22 mouse cellular contexts compared by ENCODE assay signal in the genomic region with DNA sequence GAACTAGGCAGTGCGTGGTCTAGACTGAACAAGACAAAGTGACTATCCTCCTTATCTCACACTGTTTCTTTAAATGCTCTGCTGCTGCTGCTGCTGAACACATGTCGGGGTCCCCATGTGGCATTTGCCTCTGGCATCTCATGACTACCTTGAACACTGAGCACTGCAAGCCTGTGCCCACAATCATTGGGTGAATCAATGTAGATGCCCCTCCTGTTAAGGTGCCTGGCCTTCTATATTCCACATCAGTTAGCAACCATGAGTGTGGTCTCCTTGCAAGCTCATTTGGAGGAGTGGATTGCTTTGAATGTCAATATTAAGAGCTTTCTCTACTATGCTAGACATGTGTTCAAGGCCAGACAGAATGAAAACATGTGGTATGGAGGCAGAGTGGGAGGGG.
DNase-seq lines count a peak whose midpoint lies in the region; ATAC-seq and TF ChIP-seq lines count a peak whose summit lies in the region.
"Had no signal": no experiment of that assay in that cellular context is flagged by ENCODE, and none has a peak within 500 bp of the region (broad histone marks: within the 10 kb centered on the region; RNA-seq: fewer than 3 reads in every experiment).

No protein-coding gene starts in this region.

- H3K27me3 ChIP-seq in forebrain, embryonic 15.5 days, result no peaks in the 10 kb centered on the region
- no peaks in the 10 kb centered on the region for H3K27me3 ChIP-seq in forebrain, postnatal 0 days (ENCODE audit: insufficient read depth, low read length)
- H3K27me3 ChIP-seq in neural tube, embryonic 13.5 days, result no peaks in the 10 kb centered on the region
- no peaks in the 10 kb centered on the region for H3K27me3 ChIP-seq in midbrain, embryonic 16.5 days (ENCODE audit: control insufficient read depth, insufficient read depth, low read depth, low read length)
- no peaks in the 10 kb centered on the region for H3K27me3 ChIP-seq in liver, embryonic 11.5 days (replicated peaks; ENCODE audit: control insufficient read depth, insufficient read depth, low read length)
- H3K27me3 ChIP-seq: heart, embryonic 12.5 days; kidney, embryonic 15.5 days; limb, embryonic 13.5 days; liver, embryonic 13.5 days; megakaryocyte, embryonic 14.5 days had no signal

- ATAC-seq in forebrain, embryonic 15.5 days (replicated peaks), result no peak
- ATAC-seq in forebrain, postnatal 0 days, result no peak
- ATAC-seq in neural tube, embryonic 13.5 days (ENCODE audit: low read depth), result no peak
- ATAC-seq in midbrain, embryonic 16.5 days, result no peak
- ATAC-seq in cerebellum, adult (ENCODE audit: insufficient number of reproducible peaks, low FRiP score, low TSS enrichment), result no peak
- no peak for ATAC-seq in liver, embryonic 11.5 days (replicated peaks; ENCODE audit: low FRiP score)
- ATAC-seq: CD4-positive, CD25-positive, alpha-beta regulatory T cell, adult 4 months had no signal

- no peak overlapping the region for H3K9ac ChIP-seq in forebrain, embryonic 15.5 days (replicated peaks)
- H3K9ac ChIP-seq in forebrain, postnatal 0 days, result no peak overlapping the region
- no peak overlapping the region for H3K9ac ChIP-seq in neural tube, embryonic 13.5 days
- H3K9ac ChIP-seq in midbrain, embryonic 16.5 days (ENCODE audit: low read depth, low read length), result no peak overlapping the region
- no peak overlapping the region for H3K9ac ChIP-seq in liver, embryonic 11.5 days (ENCODE audit: low read depth, low read length)
- H3K9ac ChIP-seq: heart, embryonic 12.5 days; kidney, embryonic 15.5 days; limb, embryonic 13.5 days; liver, embryonic 13.5 days had no signal

- 0 out of 2 replicates have a peak overlapping the region, but pooled peaks have one; percentile 33 for H3K27ac ChIP-seq in forebrain, embryonic 15.5 days (replicated peaks)
- H3K27ac ChIP-seq in forebrain, postnatal 0 days (ENCODE audit: low read depth, low read length), result no peak overlapping the region
- H3K27ac ChIP-seq in neural tube, embryonic 13.5 days (replicated peaks), result peak overlapping the region; percentile 87
- H3K27ac ChIP-seq in midbrain, embryonic 16.5 days (ENCODE audit: low read length), result peak overlapping the region; percentile 79
- no peak overlapping the region for H3K27ac ChIP-seq in liver, embryonic 11.5 days (ENCODE audit: low read depth, low read length)
- H3K27ac ChIP-seq: kidney, embryonic 15.5 days; limb, embryonic 13.5 days; liver, embryonic 13.5 days; stomach, postnatal 0 days had no signal

- DNase-seq in forebrain, postnatal 0 days, result no peak
- DNase-seq in neural tube, embryonic 10.5 days (ENCODE audit: extremely low spot score, low spot score), result no peak
- DNase-seq in liver, embryonic 11.5 days (ENCODE audit: low spot score), result no peak
- DNase-seq: adrenal gland, postnatal 14 days; cerebellum, adult 9-10 months; gastrocnemius, postnatal 10 days; heart, postnatal 10 days; kidney, adult 11 months; kidney, postnatal 36 days; liver, embryonic 13.5 days; lung, adult 2 months; thymus, adult 2 months had no signal

- H3K4me1 ChIP-seq in forebrain, embryonic 15.5 days, result peaks cover 17% of the 10 kb centered on the region
- H3K4me1 ChIP-seq in forebrain, postnatal 0 days (ENCODE audit: insufficient read depth), result peaks cover 7% of the 10 kb centered on the region; the same call in 1 of the 2 replicates
- peaks cover 24% of the 10 kb centered on the region for H3K4me1 ChIP-seq in neural tube, embryonic 13.5 days (replicated peaks)
- H3K4me1 ChIP-seq in midbrain, embryonic 16.5 days (ENCODE audit: control insufficient read depth, insufficient read depth, low read length), result peaks cover 18% of the 10 kb centered on the region
- H3K4me1 ChIP-seq in liver, embryonic 11.5 days (replicated peaks; ENCODE audit: control insufficient read depth, insufficient read depth, low read length), result no peaks in the 10 kb centered on the region
- H3K4me1 ChIP-seq: limb, embryonic 13.5 days; liver, embryonic 13.5 days; megakaryocyte, embryonic 14.5 days had no signal

- WGBS in forebrain, embryonic 15.5 days, result 83% methylated on average over 2 of the region's 2 CpGs
- 76% methylated on average over 2 of the region's 2 CpGs for WGBS in forebrain, postnatal 0 days
- 67% methylated on average over 2 of the region's 2 CpGs for WGBS in neural tube, embryonic 13.5 days
- 69% methylated on average over 2 of the region's 2 CpGs for WGBS in midbrain, embryonic 16.5 days
- 80% methylated on average over 2 of the region's 2 CpGs for WGBS in liver, embryonic 11.5 days

- no peak overlapping the region for H3K4me3 ChIP-seq in forebrain, embryonic 15.5 days
- H3K4me3 ChIP-seq in forebrain, postnatal 0 days (ENCODE audit: low read depth, low read length), result no peak overlapping the region
- H3K4me3 ChIP-seq in neural tube, embryonic 13.5 days, result no peak overlapping the region
- no peak overlapping the region for H3K4me3 ChIP-seq in midbrain, embryonic 16.5 days (ENCODE audit: low read depth, low read length)
- H3K4me3 ChIP-seq in liver, embryonic 11.5 days (ENCODE audit: low read depth, low read length), result no peak overlapping the region
- H3K4me3 ChIP-seq: heart, embryonic 12.5 days; kidney, embryonic 15.5 days; limb, embryonic 13.5 days; liver, embryonic 13.5 days; megakaryocyte, embryonic 14.5 days had no signal

- H3K4me2 ChIP-seq in forebrain, embryonic 15.5 days (replicated peaks), result no peak overlapping the region
- no peak overlapping the region for H3K4me2 ChIP-seq in forebrain, postnatal 0 days (ENCODE audit: low read depth)
- no peak overlapping the region for H3K4me2 ChIP-seq in neural tube, embryonic 13.5 days
- no peak overlapping the region for H3K4me2 ChIP-seq in midbrain, embryonic 16.5 days (ENCODE audit: low read length)
- H3K4me2 ChIP-seq in liver, embryonic 11.5 days, result no peak overlapping the region
- H3K4me2 ChIP-seq: heart, embryonic 12.5 days; kidney, embryonic 15.5 days; limb, embryonic 13.5 days; liver, embryonic 13.5 days had no signal

- no peaks in the 10 kb centered on the region for H3K9me3 ChIP-seq in forebrain, embryonic 15.5 days
- no peaks in the 10 kb centered on the region for H3K9me3 ChIP-seq in forebrain, postnatal 0 days (ENCODE audit: low read length)
- no peaks in the 10 kb centered on the region for H3K9me3 ChIP-seq in neural tube, embryonic 13.5 days
- H3K9me3 ChIP-seq in midbrain, embryonic 16.5 days (replicated peaks; ENCODE audit: control insufficient read depth, low read length, poor library complexity, severe bottlenecking), result no peaks in the 10 kb centered on the region
- H3K9me3 ChIP-seq in liver, embryonic 11.5 days (ENCODE audit: control insufficient read depth, low read length), result no peaks in the 10 kb centered on the region
- H3K9me3 ChIP-seq: heart, embryonic 12.5 days; kidney, embryonic 15.5 days; limb, embryonic 13.5 days; liver, embryonic 13.5 days; megakaryocyte, embryonic 14.5 days had no signal

- H3K36me3 ChIP-seq in forebrain, embryonic 15.5 days, result peaks cover 7% of the 10 kb centered on the region; the same call in 1 of the 2 replicates
- H3K36me3 ChIP-seq in forebrain, postnatal 0 days (ENCODE audit: insufficient read depth), result peaks cover 20% of the 10 kb centered on the region
- H3K36me3 ChIP-seq in neural tube, embryonic 13.5 days, result peaks cover 11% of the 10 kb centered on the region; the same call in 1 of the 2 replicates
- no peaks in the 10 kb centered on the region; the same call in 1 of the 2 replicates for H3K36me3 ChIP-seq in midbrain, embryonic 16.5 days (ENCODE audit: control insufficient read depth, insufficient read depth, low read length)
- no peaks in the 10 kb centered on the region for H3K36me3 ChIP-seq in liver, embryonic 11.5 days (ENCODE audit: control insufficient read depth, insufficient read depth, low read length)
- H3K36me3 ChIP-seq: heart, embryonic 12.5 days; kidney, embryonic 15.5 days; limb, embryonic 13.5 days; liver, embryonic 13.5 days had no signal

- no peak for TF ChIP-seq CTCF in forebrain, postnatal 0 days (IDR thresholded peaks at IDR 0.05; ENCODE audit: low read depth)

Comparison
In these comparisons a context has a peak if more than half of its experiments do, and no peak if none do; other contexts are left out.
1. H3K27ac ChIP-seq: peak in forebrain, embryonic 15.5 days (single experiment), neural tube, embryonic 13.5 days (single experiment) and midbrain, embryonic 16.5 days (single experiment); none in forebrain, postnatal 0 days (single experiment) and liver, embryonic 11.5 days (single experiment).